Mouse (Mus musculus): ENCODE data around the gene Cib1.
A peak's percentile ranks its signal among the peaks of the same experiment; 100 is the strongest.

DNA sequence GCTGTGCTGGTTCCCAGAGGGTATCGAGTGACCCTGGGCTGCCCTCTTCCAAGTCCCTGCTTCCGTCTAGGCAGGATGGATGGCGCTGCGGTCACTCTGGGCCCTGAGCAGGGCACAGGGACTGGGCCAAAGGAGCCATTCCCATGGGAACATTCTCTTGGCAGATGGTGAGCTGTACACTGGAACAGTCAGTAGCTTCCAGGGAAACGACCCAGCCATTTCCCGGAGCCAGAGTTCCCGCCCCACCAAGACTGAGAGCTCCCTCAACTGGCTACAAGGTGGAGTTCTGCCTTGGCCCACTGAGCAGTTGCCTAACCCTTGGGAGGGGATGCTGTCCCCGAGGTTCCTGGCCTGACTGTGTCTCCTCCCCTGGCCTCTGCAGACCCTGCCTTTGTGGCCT, 16.0 kb downstream of the Cib1 start:
- TF ChIP-seq POLR2A (IDR thresholded peaks at IDR 0.05; ENCODE audit: extremely low read depth, insufficient read depth, low read length) (no peak), CTCF (IDR thresholded peaks at IDR 0.05; ENCODE audit: low read depth, low read length) (peak; percentile 21; the same call in 1 of the 2 replicates)

Measured in liver, adult 2 months (tissue).